Mouse (Mus musculus): ENCODE data around the gene Amot. TPM values are rescaled to one million over a fixed set of nuclear protein-coding genes. Genes with fewer than 3 reads are reported as not detected.

Amot gene
- total and polyA plus RNA-seq, 3 experiments, result not detected

DNA sequence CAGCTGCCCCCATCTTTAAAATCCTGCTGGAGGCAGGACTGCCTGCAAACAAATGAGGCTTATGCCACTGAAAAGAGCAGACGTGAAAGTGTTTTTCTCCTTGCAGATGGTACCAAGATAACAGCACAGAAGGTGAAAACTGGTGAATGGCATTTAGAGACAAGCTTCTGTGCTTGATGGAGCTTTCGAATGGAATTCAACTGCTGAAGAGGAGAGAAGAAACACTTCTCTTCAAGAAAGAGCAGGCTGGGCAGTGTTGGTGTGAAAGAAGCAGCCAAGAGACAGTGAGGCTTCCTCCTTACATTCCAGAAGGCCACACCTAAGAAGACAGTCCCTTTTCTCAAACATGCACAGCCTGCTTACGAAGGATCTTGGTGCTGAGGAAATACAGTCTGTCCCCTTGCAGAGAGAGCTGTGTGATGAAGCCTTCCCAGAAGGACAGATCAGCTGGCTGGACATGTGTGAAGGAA, 27.2 kb downstream of the Amot start:
- peaks cover 10% of the 10 kb centered on the region for H3K9me3 ChIP-seq (replicated peaks; ENCODE audit: low read length)
- H3K79me2 ChIP-seq (replicated peaks; ENCODE audit: control insufficient read depth, extremely low read depth, insufficient read depth, poor library complexity, severe bottlenecking), result no peaks in the 10 kb centered on the region
- TF ChIP-seq POLR2AphosphoS2 (IDR thresholded peaks at IDR 0.05; ENCODE audit: low read depth, low read length) (no peak), MYC (IDR thresholded peaks at IDR 0.05; ENCODE audit: low read depth, low read length) (no peak), USF1 (IDR thresholded peaks at IDR 0.05; ENCODE audit: low read depth, low read length) (no peak), HCFC1 (IDR thresholded peaks at IDR 0.05; ENCODE audit: low read depth, low read length) (no peak), E2F4 (IDR thresholded peaks at IDR 0.05; ENCODE audit: insufficient replicate concordance, low read depth, low read length) (no peak), CTCF (conservative IDR thresholded peaks at IDR 0.05 in 1 of 2, IDR thresholded peaks at IDR 0.05 in 1 of 2; ENCODE audit: low read depth in 2 of 2, low read length in 2 of 2) (no peak), ZMIZ1 (IDR thresholded peaks at IDR 0.05; ENCODE audit: low read depth, low read length) (no peak), IRF4 (IDR thresholded peaks at IDR 0.05; ENCODE audit: low read depth, low read length) (no peak), MAZ (IDR thresholded peaks at IDR 0.05; ENCODE audit: low read depth, low read length) (no peak), SIN3A (IDR thresholded peaks at IDR 0.05; ENCODE audit: low read length) (no peak), RAD21 (IDR thresholded peaks at IDR 0.05; ENCODE audit: low read depth, low read length) (no peak), CHD1 (IDR thresholded peaks at IDR 0.05; ENCODE audit: low read depth, low read length) (no peak), NELFE (IDR thresholded peaks at IDR 0.05; ENCODE audit: low read depth, low read length) (no peak), KAT2A (IDR thresholded peaks at IDR 0.05; ENCODE audit: insufficient replicate concordance, low read length) (no peak), POLR2A (IDR thresholded peaks at IDR 0.05; ENCODE audit: low read depth, low read length) (no peak), CHD2 (IDR thresholded peaks at IDR 0.05; ENCODE audit: low read length) (no peak), MAX (IDR thresholded peaks at IDR 0.05; ENCODE audit: low read length) (no peak), JUN (IDR thresholded peaks at IDR 0.05; ENCODE audit: insufficient read depth, low read depth, low read length) (no peak)
- H3K9ac ChIP-seq (ENCODE audit: insufficient read depth, low read depth), result no peak overlapping the region
- H3K27me3 ChIP-seq (replicated peaks), result no peaks in the 10 kb centered on the region
- in situ Hi-C loops (cut with MboI; ENCODE audit: low pct_ligation_motif_present, low pct_unique_long_range_greater_than_20kb, low sequenced_read_pairs) (no loop called here), dilution Hi-C loops (cut with MboI; ENCODE audit: extremely low pct_ligation_motif_present, extremely low pct_unique_long_range_greater_than_20kb, low sequenced_read_pairs) (no loop called here)
- no peak for DNase-seq (ENCODE audit: extremely low read depth)
- H3K4me3 ChIP-seq (replicated peaks in 1 of 3; ENCODE audit: low read depth in 2 of 3, low read length in 2 of 3, poor library complexity in 1 of 3), result no peak overlapping the region
- no peak overlapping the region for H3K27ac ChIP-seq (ENCODE audit: insufficient read depth, low read depth)
- H3K36me3 ChIP-seq (replicated peaks in 1 of 2; ENCODE audit: control insufficient read depth in 1 of 2, insufficient read depth in 1 of 2, low read length in 1 of 2), result no peaks in the 10 kb centered on the region
- no peak overlapping the region for H3K4me2 ChIP-seq (ENCODE audit: insufficient read depth, low read depth, poor library complexity, severe bottlenecking)
- H3K4me1 ChIP-seq (ENCODE audit: control insufficient read depth in 1 of 2, insufficient read depth in 2 of 2), result no peaks in the 10 kb centered on the region

DNA sequence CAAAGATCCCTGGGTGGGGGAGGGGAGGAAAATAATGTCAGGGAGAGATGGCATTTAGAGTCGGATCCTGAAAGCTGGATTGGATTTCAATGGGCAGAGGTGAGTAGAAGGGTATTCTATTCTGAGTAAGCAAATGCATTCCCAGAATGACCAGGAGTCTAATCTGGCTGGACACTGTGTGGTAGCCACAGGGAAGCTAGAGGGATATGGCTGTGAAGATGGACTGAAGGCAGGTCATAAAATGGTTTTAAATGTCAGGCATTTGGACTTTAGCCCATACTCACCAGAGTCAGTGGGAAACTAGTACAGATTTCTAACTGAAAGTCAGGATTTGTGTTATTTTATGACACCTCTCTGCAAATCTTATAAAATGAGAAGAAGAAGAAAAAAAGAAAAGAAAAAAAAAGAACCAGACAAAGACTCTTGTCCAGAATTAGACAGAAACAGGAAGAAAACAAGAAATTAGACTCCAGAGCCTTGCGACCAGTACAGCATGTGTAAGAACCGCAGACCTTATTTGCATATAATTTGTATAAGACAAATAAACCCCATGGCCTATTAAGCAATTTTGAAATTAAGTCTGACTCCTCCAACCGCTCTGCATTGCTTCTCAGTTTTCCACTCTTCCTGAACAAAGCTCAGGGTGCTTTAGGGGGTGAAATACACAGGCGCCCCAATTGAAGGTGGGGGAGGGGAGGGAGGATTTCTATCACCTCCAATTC, 27.8 kb downstream of the Amot start:
- Histone ChIP-seq H3K27ac (ENCODE audit: insufficient read depth, low read depth) (no peak overlapping the region), H3K36me3 (replicated peaks in 1 of 2; ENCODE audit: control insufficient read depth in 1 of 2, insufficient read depth in 1 of 2, low read length in 1 of 2) (no peaks in the 10 kb centered on the region), H3K9ac (ENCODE audit: insufficient read depth, low read depth) (no peak overlapping the region), H3K27me3 (replicated peaks) (no peaks in the 10 kb centered on the region), H3K4me2 (ENCODE audit: insufficient read depth, low read depth, poor library complexity, severe bottlenecking) (no peak overlapping the region), H3K4me3 (replicated peaks in 1 of 3; ENCODE audit: low read depth in 2 of 3, low read length in 2 of 3, poor library complexity in 1 of 3) (no peak overlapping the region), H3K4me1 (ENCODE audit: control insufficient read depth in 1 of 2, insufficient read depth in 2 of 2) (no peaks in the 10 kb centered on the region), H3K9me3 (replicated peaks; ENCODE audit: low read length) (peaks cover 10% of the 10 kb centered on the region), H3K79me2 (replicated peaks; ENCODE audit: control insufficient read depth, extremely low read depth, insufficient read depth, poor library complexity, severe bottlenecking) (no peaks in the 10 kb centered on the region)
- no peak for DNase-seq (ENCODE audit: extremely low read depth)
- no peak for TF ChIP-seq SIN3A (IDR thresholded peaks at IDR 0.05; ENCODE audit: low read length)
- no peak for TF ChIP-seq MAFK (IDR thresholded peaks at IDR 0.05; ENCODE audit: insufficient replicate concordance, low read length)
- TF ChIP-seq KAT2A (IDR thresholded peaks at IDR 0.05; ENCODE audit: insufficient replicate concordance, low read length), result no peak
- no peak for TF ChIP-seq SMC3 (IDR thresholded peaks at IDR 0.05; ENCODE audit: low read depth, low read length)
- no peak for TF ChIP-seq ELF1 (IDR thresholded peaks at IDR 0.05; ENCODE audit: low read depth, low read length)
- TF ChIP-seq GABPA (IDR thresholded peaks at IDR 0.05; ENCODE audit: insufficient replicate concordance, low read depth, low read length), result no peak
- TF ChIP-seq CHD2 (IDR thresholded peaks at IDR 0.05; ENCODE audit: low read length), result no peak
- TF ChIP-seq TBP (conservative IDR thresholded peaks at IDR 0.05; ENCODE audit: low read depth, low read length), result no peak
- no peak for TF ChIP-seq MAX (IDR thresholded peaks at IDR 0.05; ENCODE audit: low read length)
- TF ChIP-seq EP300 (IDR thresholded peaks at IDR 0.05; ENCODE audit: low read length), result no peak
- TF ChIP-seq PAX5 (IDR thresholded peaks at IDR 0.05; ENCODE audit: low read length), result no peak
- no peak for TF ChIP-seq IRF4 (IDR thresholded peaks at IDR 0.05; ENCODE audit: low read depth, low read length)
- TF ChIP-seq E2F4 (IDR thresholded peaks at IDR 0.05; ENCODE audit: insufficient replicate concordance, low read depth, low read length), result no peak
- no peak for TF ChIP-seq JUND (conservative IDR thresholded peaks at IDR 0.05; ENCODE audit: low read depth, low read length)
- no peak for TF ChIP-seq POLR2A (IDR thresholded peaks at IDR 0.05; ENCODE audit: low read depth, low read length)
- no peak for TF ChIP-seq MYC (IDR thresholded peaks at IDR 0.05; ENCODE audit: low read depth, low read length)
- no peak for TF ChIP-seq HCFC1 (IDR thresholded peaks at IDR 0.05; ENCODE audit: low read depth, low read length)
- no peak for TF ChIP-seq NRF1 (IDR thresholded peaks at IDR 0.05; ENCODE audit: low read depth, low read length)
- no peak for TF ChIP-seq CHD1 (IDR thresholded peaks at IDR 0.05; ENCODE audit: low read depth, low read length)
- in situ Hi-C loops (cut with MboI; ENCODE audit: low pct_ligation_motif_present, low pct_unique_long_range_greater_than_20kb, low sequenced_read_pairs) (no loop called here), dilution Hi-C loops (cut with MboI; ENCODE audit: extremely low pct_ligation_motif_present, extremely low pct_unique_long_range_greater_than_20kb, low sequenced_read_pairs) (no loop called here)
